Mouse (Mus musculus) G1E (cell line): ENCODE data around the gene Rpp30. TPM values are rescaled to one million over a fixed set of nuclear protein-coding genes. Genes with fewer than 3 reads are reported as not detected.
A peak's percentile ranks its signal among the peaks of the same experiment; 100 is the strongest.

Experiments
- ATAC-seq: 2 replicates; pipeline ENCODE4 v1.8.0; 2016; ENCODE audit warnings: mild to moderate bottlenecking; ENCODE audit not compliant: insufficient number of reproducible peaks, poor library complexity, low FRiP score, severe bottlenecking; ENCODE audit errors: extremely low read depth
- DNase-seq: peaks from one replicate; pipeline ENCODE4 v3.0.0; 2012; ENCODE audit warnings: low spot score
- H3K27me3 ChIP-seq: 2 replicates; pipeline ENCODE4 v1.6.1; 2012; ENCODE audit warnings: mild to moderate bottlenecking, low read length, inconsistent platforms; ENCODE audit not compliant: insufficient read depth
- H3K36me3 ChIP-seq: replicated peaks from 2 replicates; pipeline ENCODE3; 2012; ENCODE audit warnings: mild to moderate bottlenecking, inconsistent platforms
- H3K4me1 ChIP-seq: 2 replicates; pipeline ENCODE4 v1.6.1; 2012; ENCODE audit warnings: low read depth, low read length, inconsistent platforms, mixed read lengths; ENCODE audit not compliant: insufficient read depth
- H3K4me3 ChIP-seq: 2 replicates; pipeline ENCODE4 v1.5.1; 2012; ENCODE audit warnings: low read depth, mild to moderate bottlenecking, inconsistent platforms, low read length, moderate library complexity, mixed read lengths
- H3K9me3 ChIP-seq: replicated peaks from 2 replicates; pipeline ENCODE4 v1.6.1; 2012; ENCODE audit warnings: inconsistent platforms
- CTCF ChIP-seq: IDR thresholded peaks from 2 replicates; pipeline ENCODE4 v1.5.1; 2012; ENCODE audit warnings: low read depth, low read length, inconsistent platforms, mixed read lengths
- GATA1 ChIP-seq: IDR thresholded peaks from 2 replicates; pipeline ENCODE4 v1.6.1; 2012; ENCODE audit warnings: borderline replicate concordance, low read length, inconsistent platforms, mixed read lengths
- GATA2 ChIP-seq: IDR thresholded peaks from 2 replicates; pipeline ENCODE4 v1.6.1; 2012; ENCODE audit warnings: low read depth, low read length, inconsistent platforms, borderline replicate concordance
- POLR2AphosphoS5 ChIP-seq: IDR thresholded peaks from 2 replicates; pipeline ENCODE4 v1.6.1; 2012; ENCODE audit warnings: low read depth, low read length, inconsistent platforms; ENCODE audit not compliant: insufficient replicate concordance
- TAL1 ChIP-seq: conservative IDR thresholded peaks from 2 replicates; pipeline ENCODE4 v1.6.1; 2012; ENCODE audit warnings: low read depth, low read length, inconsistent platforms, mixed read lengths
- polyA plus RNA-seq: library from polyadenylated mRNA; stranded (reverse); fragments of >175 nt; gene quantifications from 2 replicates; pipeline ENCODE4 v1.2.3, GENCODE M21; 2012
- total RNA-seq, 2 experiments: library from RNA; stranded (forward) in 1 of 2; stranded (reverse) in 1 of 2; fragments of 200-1000 nt in 1 of 2; fragments of >200 nt in 1 of 2; fragmentation: Nextera tagmentation in 1 of 2; gene quantifications; 2 replicates each; pipeline ENCODE4 v1.2.3; 2014 to 2017

The Rpp30 gene
- total and polyA plus RNA-seq, 3 experiments: 4.2 to 87.4 (median 53.9) TPM

DNA sequence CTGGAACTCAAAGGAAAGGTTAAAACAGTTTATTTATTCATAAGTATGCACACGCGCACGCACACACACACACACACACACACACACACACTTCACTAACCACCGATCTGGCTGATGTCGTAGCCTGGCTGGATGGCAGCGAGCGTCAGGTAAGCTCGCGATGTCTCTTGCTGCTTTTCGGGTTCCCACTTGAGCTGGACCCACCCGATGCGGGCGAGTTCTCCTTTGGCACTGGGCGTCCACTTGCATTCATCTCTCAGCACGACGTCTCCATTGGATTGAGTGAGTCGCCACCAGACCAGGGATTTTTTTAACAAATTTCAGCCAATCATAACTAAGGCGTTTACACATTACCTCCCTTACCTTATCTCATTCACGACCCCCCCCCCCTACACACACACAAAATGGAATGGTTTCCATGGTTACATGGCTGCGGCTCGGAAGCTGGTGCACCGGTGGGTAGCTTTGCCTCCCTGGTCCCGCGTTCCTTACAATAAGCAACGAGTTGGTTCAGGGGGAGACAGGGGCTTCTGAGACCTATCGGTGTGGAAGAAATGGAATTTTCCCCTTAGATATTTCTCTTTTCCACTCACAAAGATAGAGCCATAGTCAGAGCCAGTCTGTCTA is 25.9 kb downstream of the Rpp30 start:
- H3K4me1 ChIP-seq: no peaks in the 10 kb centered on the region
- H3K9me3 ChIP-seq: no peaks in the 10 kb centered on the region
- DNase-seq (no peak), ATAC-seq (no peak)
- peaks cover 5% of the 10 kb centered on the region; the same call in 1 of the 2 replicates for H3K27me3 ChIP-seq
- no peak overlapping the region for H3K4me3 ChIP-seq
- TF ChIP-seq CTCF: no peak
- no peak for TF ChIP-seq GATA1
- TF ChIP-seq TAL1: no peak
- no peak for TF ChIP-seq GATA2
- no peak for TF ChIP-seq POLR2AphosphoS5
- H3K36me3 ChIP-seq: peaks cover 13% of the 10 kb centered on the region

DNA sequence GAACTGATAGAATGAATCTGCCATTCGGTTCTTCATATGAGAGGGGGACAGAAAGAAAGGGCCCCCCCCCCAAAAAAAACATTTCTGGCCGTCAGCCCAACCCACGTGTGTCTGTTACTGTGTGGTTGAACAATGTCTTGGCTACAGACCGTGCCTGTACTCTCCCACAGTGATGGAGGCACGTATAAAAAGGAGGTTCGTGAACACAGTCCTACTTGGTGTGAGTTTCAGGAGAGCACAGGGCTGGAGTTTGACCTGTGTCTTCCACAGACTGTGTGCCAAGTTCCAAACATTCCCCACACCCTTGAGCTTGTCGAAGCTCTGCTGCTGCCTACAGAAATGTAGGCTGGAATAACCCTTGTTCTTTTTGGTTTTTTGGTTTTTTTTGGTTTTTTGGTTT is 26.9 kb downstream of the Rpp30 start:
- DNase-seq (no peak), ATAC-seq (no peak)
- no peaks in the 10 kb centered on the region for H3K4me1 ChIP-seq
- no peaks in the 10 kb centered on the region for H3K9me3 ChIP-seq
- peaks cover 8% of the 10 kb centered on the region for H3K36me3 ChIP-seq
- TF ChIP-seq GATA2 (no peak), GATA1 (no peak), CTCF (no peak), TAL1 (no peak), POLR2AphosphoS5 (no peak)
- H3K4me3 ChIP-seq: no peak overlapping the region
- H3K27me3 ChIP-seq: peaks cover 8% of the 10 kb centered on the region; the same call in 1 of the 2 replicates

DNA sequence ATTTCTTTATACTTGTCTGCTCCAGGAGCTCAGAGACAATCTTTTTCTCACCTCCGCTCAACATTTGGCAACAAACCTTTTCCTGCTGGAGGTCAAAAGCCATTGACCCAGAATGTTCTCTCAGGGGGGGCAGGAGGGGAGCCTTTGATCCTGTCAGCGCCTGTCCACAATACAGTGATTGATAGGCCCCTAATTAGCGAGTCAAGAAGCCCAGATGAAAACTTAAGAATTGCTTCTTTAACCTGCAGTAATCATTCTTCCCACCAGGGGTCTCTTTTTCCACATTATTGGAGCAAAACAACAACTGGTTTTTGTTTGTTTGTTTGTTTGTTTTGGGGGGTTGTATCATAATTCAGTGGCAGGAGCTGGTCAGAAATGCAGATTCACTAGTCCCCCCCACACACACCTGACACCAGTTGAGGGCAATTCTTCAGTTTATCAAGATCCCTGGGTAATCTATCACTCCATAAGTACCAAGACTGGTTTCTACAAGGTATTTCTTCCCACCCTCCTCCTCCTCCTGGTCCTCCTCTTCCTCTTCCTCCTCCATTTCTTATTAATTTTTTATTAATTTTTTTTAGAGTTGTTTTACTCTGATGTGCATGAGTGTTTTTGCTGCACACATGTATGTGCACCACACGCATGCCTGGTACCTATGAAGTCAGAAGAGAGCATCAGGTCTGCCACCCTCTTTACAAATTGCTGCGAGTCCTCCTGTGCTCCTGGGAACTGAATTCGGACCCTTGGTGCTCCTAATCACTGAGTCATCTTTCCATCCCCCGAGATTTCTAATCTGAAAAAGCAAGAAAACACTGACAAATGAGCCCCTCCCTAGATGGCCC is 27.8 kb downstream of the Rpp30 start:
- Histone ChIP-seq H3K36me3 (peaks cover 3% of the 10 kb centered on the region), H3K27me3 (peaks cover 8% of the 10 kb centered on the region; the same call in 1 of the 2 replicates), H3K4me1 (no peaks in the 10 kb centered on the region), H3K4me3 (no peak overlapping the region), H3K9me3 (no peaks in the 10 kb centered on the region)
- TF ChIP-seq POLR2AphosphoS5 (no peak), GATA2 (no peak), GATA1 (no peak), TAL1 (no peak), CTCF (0 out of 2 replicates have a peak, but pooled peaks have one; percentile 10)
- no peak for ATAC-seq
- DNase-seq: no peak

DNA sequence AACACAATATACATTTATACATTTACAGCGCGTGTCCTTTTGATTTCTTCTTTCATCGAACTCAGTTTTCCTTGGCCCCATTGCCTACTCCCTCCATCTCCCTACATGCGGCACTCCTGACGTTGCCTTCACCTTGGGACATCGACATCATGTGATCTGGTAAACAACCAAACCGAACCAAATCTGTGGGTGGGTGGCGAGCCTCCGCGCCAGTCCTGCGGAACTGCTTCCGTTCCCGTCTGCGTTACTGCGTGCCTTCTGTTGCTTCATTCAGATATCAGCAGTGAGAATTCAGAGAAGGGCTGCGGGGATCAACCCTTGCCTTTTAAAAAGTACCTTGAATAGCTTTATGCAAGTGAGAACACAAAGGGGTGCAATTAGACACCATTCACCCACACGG is 28.5 kb downstream of the Rpp30 start:
- no peak for TF ChIP-seq GATA2
- no peak for TF ChIP-seq POLR2AphosphoS5
- TF ChIP-seq TAL1: no peak
- TF ChIP-seq GATA1: no peak
- no peak for TF ChIP-seq CTCF
- DNase-seq (no peak), ATAC-seq (no peak)
- Histone ChIP-seq H3K27me3 (peaks cover 8% of the 10 kb centered on the region; the same call in 1 of the 2 replicates), H3K36me3 (peaks cover under 1% of the 10 kb centered on the region), H3K9me3 (no peaks in the 10 kb centered on the region), H3K4me3 (no peak overlapping the region), H3K4me1 (no peaks in the 10 kb centered on the region)

DNA sequence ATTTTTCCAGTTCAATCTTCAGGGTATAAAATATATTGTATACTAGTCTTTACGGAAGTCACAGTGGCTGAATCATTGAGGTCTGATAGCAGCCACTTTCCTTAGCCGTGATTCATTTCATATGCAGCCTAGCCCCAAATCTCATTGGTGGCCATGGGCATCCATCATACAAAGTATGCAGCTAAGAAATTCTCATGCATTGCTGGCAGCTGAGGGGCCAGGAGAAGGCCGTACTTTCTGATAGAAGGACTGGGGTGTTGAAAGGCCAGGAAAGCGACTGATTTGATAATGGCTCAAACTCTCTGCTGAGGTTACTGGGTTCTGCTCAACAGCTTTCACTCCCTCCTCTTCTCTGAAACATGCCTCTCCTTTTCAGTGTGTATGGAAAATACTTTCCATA is 32.7 kb downstream of the Rpp30 start:
- no peaks in the 10 kb centered on the region for H3K4me1 ChIP-seq
- DNase-seq (no peak), ATAC-seq (no peak)
- no peaks in the 10 kb centered on the region for H3K9me3 ChIP-seq
- peaks cover 12% of the 10 kb centered on the region; the same call in 1 of the 2 replicates for H3K27me3 ChIP-seq
- TF ChIP-seq CTCF (no peak), TAL1 (no peak), POLR2AphosphoS5 (no peak), GATA1 (no peak), GATA2 (no peak)
- no peaks in the 10 kb centered on the region for H3K36me3 ChIP-seq
- no peak overlapping the region for H3K4me3 ChIP-seq

DNA sequence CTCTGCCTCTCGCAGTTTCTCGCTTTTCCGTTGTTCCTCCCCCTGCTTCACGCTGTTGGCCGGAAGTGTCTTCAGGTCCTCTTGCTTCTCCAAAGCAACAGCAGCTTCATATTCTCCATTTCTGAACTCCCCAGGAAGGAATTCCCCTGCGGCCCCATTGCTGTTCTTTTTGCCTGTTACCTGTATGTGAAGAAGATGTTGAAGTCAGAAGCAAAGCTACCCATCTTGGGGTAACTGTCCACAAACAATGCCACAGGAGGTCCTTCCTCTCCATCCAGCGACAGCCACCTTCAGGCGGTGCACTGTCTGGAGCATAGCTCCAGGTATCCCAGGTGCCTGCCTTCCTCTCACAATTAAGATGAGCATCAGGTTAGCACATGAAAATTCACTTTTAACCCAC is 35.7 kb downstream of the Rpp30 start:
- 0 out of 2 replicates have a peak, but pooled peaks cover 9% of the 10 kb centered on the region for H3K27me3 ChIP-seq
- no peak for ATAC-seq
- H3K4me3 ChIP-seq: no peak overlapping the region
- H3K4me1 ChIP-seq: no peaks in the 10 kb centered on the region
- no peak for DNase-seq
- H3K36me3 ChIP-seq: no peaks in the 10 kb centered on the region
- H3K9me3 ChIP-seq: peaks cover 5% of the 10 kb centered on the region; the same call in 1 of the 2 replicates
- no peak for TF ChIP-seq CTCF
- no peak for TF ChIP-seq GATA2
- no peak for TF ChIP-seq TAL1
- TF ChIP-seq POLR2AphosphoS5: no peak
- no peak for TF ChIP-seq GATA1
